Mouse (Mus musculus) liver, embryonic 12.5 days (tissue): Measurements from ENCODE around the gene AY074887. TPM values are rescaled to one million over a fixed set of nuclear protein-coding genes. Genes with fewer than 3 reads are reported as not detected.

Experiments used
- ATAC-seq: fragments of 200-750 bp; cut with Nextera tagmentation; 2 replicates; pipeline ENCODE4 v1.8.0; 2017; ENCODE audit warnings: moderate number of reproducible peaks, mild to moderate bottlenecking, moderate library complexity
- H3K27ac ChIP-seq: fragments of 300-500 bp; sonication (generic); 2 replicates; pipeline ENCODE4 v1.5.1; 2016; ENCODE audit warnings: mild to moderate bottlenecking
- H3K27me3 ChIP-seq: fragments of 300-500 bp; sonication (generic); replicated peaks from 2 replicates; pipeline ENCODE4 v1.6.1; 2016; ENCODE audit warnings: mild to moderate bottlenecking, moderate library complexity
- H3K36me3 ChIP-seq: fragments of 300-500 bp; sonication (generic); 2 replicates; pipeline ENCODE4 v1.6.1; 2016; ENCODE audit warnings: mild to moderate bottlenecking, moderate library complexity
- H3K4me1 ChIP-seq: fragments of 300-500 bp; sonication (generic); 2 replicates; pipeline ENCODE4 v1.6.1; 2016
- H3K4me2 ChIP-seq: fragments of 300-500 bp; sonication (generic); 2 replicates; pipeline ENCODE4 v1.6.1; 2016; ENCODE audit warnings: mild to moderate bottlenecking, moderate library complexity
- H3K4me3 ChIP-seq: fragments of 300-500 bp; sonication (generic); 2 replicates; pipeline ENCODE4 v1.5.1; 2016; ENCODE audit warnings: mild to moderate bottlenecking, moderate library complexity
- H3K9ac ChIP-seq: fragments of 300-500 bp; sonication (generic); 2 replicates; pipeline ENCODE4 v1.6.1; 2016; ENCODE audit warnings: mild to moderate bottlenecking, moderate library complexity
- H3K9me3 ChIP-seq: fragments of 300-500 bp; sonication (generic); replicated peaks from 2 replicates; pipeline ENCODE4 v1.6.1; 2016; ENCODE audit warnings: mild to moderate bottlenecking, moderate library complexity
- WGBS: fragments of 180-500 bp; shearing (Covaris S2); methylation state at CpG from one replicate; pipeline ENCODE4 v1.1.7; 2016; ENCODE audit not compliant: insufficient replicate concordance; 5-methylcytosine and 5-hydroxymethylcytosine counted together
- polyA plus RNA-seq: library from polyadenylated mRNA; unstranded; fragments of >200 nt; fragmentation: Nextera tagmentation; extraction: Ambion mirVana; gene quantifications from 2 replicates; pipeline ENCODE4 v1.2.1, GENCODE M21; 2016

Gene AY074887
- polyA plus RNA-seq, 1 experiment from 2014 or later: 0.61 TPM

DNA sequence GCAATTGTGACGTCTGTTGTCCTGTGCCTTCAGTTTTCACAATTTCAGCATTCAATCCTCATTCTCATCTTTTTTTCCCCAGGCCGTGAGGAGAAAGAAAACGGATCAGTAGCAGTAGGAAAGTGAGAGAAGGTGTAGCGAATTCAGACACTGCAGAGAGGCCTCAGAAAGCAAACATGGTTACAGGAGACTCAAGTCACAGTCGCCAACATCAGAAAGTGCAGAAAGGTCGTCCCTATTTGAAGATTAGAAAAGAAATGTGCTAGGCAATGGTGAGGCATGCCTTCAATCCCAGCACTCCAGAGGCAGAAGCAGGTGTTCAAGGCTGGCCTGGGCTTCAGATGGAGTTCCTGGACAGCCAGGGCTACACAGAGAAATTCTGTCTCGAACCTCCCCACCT is 35.2 kb downstream of the AY074887 start:
- no peak overlapping the region for H3K27ac ChIP-seq
- H3K9ac ChIP-seq: no peak overlapping the region
- H3K4me1 ChIP-seq: peaks cover 9% of the 10 kb centered on the region
- no peak for ATAC-seq
- H3K9me3 ChIP-seq: peaks cover 6% of the 10 kb centered on the region; the same call in 1 of the 2 replicates
- WGBS: 57% methylated on average over 7 of the region's 7 CpGs
- peaks cover 11% of the 10 kb centered on the region; the same call in 1 of the 2 replicates for H3K36me3 ChIP-seq
- no peak overlapping the region for H3K4me2 ChIP-seq
- no peak overlapping the region for H3K4me3 ChIP-seq
- H3K27me3 ChIP-seq: peaks cover 10% of the 10 kb centered on the region; the same call in 1 of the 2 replicates

DNA sequence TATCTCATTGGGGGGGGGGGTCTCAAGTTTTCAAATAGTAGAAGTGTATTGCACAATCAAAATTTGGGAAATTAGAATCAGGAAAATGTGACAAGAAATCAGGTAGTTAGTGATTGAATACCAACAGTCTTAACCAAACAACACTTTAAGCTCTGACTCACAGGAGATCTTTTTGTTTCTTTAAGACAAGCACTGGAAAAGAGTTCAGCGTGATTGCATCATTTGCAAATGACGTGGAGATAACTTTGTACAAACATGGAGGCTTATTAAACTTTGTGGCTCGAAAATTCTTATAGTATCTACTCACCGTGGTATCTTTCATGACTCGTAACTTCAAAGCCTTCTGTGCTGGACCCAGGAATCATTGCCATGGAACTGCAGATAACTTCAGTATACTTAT is 41.4 kb downstream of the AY074887 start:
- Histone ChIP-seq H3K4me3 (no peak overlapping the region), H3K27me3 (no peaks in the 10 kb centered on the region), H3K36me3 (peaks cover 64% of the 10 kb centered on the region), H3K9me3 (no peaks in the 10 kb centered on the region), H3K4me1 (no peaks in the 10 kb centered on the region), H3K4me2 (no peak overlapping the region), H3K27ac (no peak overlapping the region), H3K9ac (no peak overlapping the region)
- 81% methylated on average over 5 of the region's 5 CpGs for WGBS
- ATAC-seq: no peak

Other genes with a start within 250 kb of the AY074887 start
- gene Wdr61, start 216.5 kb downstream of the AY074887 start, polyA plus RNA-seq: 124 and 127 TPM in 2 replicates
- 7.5 and 10.8 TPM in 2 replicates for gene Crabp1, start 186.2 kb downstream of the AY074887 start, polyA plus RNA-seq
- 17.9 and 18.2 TPM in 2 replicates for gene Ireb2, start 87.2 kb downstream of the AY074887 start, polyA plus RNA-seq
- gene Hykk, start 33.7 kb downstream of the AY074887 start, polyA plus RNA-seq: 1.8 TPM in 2 replicates
- gene Psma4, start 208 bp downstream of the AY074887 start, polyA plus RNA-seq: 211 and 216 TPM in 2 replicates
- 0.06 and 0.20 TPM in 2 replicates for gene Chrna5, start 29.9 kb upstream of the AY074887 start, polyA plus RNA-seq
- gene Chrna3, start 75.6 kb upstream of the AY074887 start, polyA plus RNA-seq: 0.06 TPM in 1 of 2 replicates, not detected in the other
- gene Chrnb4, start 97.8 kb upstream of the AY074887 start, polyA plus RNA-seq: 0.04 TPM in 1 of 2 replicates, not detected in the other
- gene Ube2q2, start 197.9 kb upstream of the AY074887 start, polyA plus RNA-seq: 24.9 and 26.9 TPM in 2 replicates